16 mouse cellular contexts compared by ENCODE assay signal in the genomic region with DNA sequence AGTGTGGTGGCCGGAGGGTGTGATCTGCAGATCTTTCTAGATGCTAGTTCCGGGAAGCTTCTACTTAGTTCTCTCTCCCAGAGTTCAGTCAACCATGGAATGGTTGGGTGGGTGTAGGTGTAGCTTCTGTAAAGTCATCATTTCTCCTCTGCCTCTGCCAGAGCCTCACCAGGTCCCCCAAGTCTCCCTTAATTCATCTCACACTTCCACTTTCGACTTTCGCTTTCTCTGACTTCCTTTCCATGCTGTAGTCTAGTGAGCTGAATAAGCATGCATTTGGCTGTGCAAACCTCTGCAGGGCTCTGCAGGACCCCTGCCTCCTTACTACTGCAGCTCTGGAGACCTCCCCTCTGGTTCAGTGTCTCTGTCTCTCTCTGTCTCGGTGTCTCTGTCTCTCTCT. TPM values are rescaled to one million over a fixed set of nuclear protein-coding genes. Genes with fewer than 3 reads are reported as not detected.
DNase-seq lines count a peak whose midpoint lies in the region; ATAC-seq and TF ChIP-seq lines count a peak whose summit lies in the region.
"Had no signal": no experiment of that assay in that cellular context is flagged by ENCODE, and none has a peak within 500 bp of the region (broad histone marks: within the 10 kb centered on the region; RNA-seq: fewer than 3 reads in every experiment).

No protein-coding gene starts in this region.

- H3K4me2 ChIP-seq in stomach, postnatal 0 days (replicated peaks; ENCODE audit: low read depth) = 0 out of 2 replicates have a peak overlapping the region, but pooled peaks have one; percentile 2
- H3K4me2 ChIP-seq: embryonic facial prominence, embryonic 12.5 days; heart, embryonic 11.5 days; liver, embryonic 13.5 days had no signal

- no peak for TF ChIP-seq EP300 in stomach, postnatal 0 days (optimal IDR thresholded peaks at IDR 0.05)

- ATAC-seq in common myeloid progenitor, adult 5-6 weeks (replicated peaks; ENCODE audit: low read depth, poor library complexity, severe bottlenecking) = peak; percentile 63
- ATAC-seq in monocyte, adult 5-6 weeks (replicated peaks; ENCODE audit: insufficient number of reproducible peaks, low FRiP score, low TSS enrichment, poor library complexity, severe bottlenecking) = peak; percentile 38
- no peak for ATAC-seq in stomach, postnatal 0 days (ENCODE audit: low FRiP score, low TSS enrichment)
- ATAC-seq: Patski had no signal

- no peak for TF ChIP-seq CTCF in thymus, adult 2 months (IDR thresholded peaks at IDR 0.05; ENCODE audit: borderline replicate concordance, control insufficient read depth, extremely low read depth, insufficient read depth, low read length, poor library complexity)
- TF ChIP-seq CTCF in stomach, postnatal 0 days (IDR thresholded peaks at IDR 0.05; ENCODE audit: low read depth) = no peak

- no peaks in the 10 kb centered on the region for H3K36me3 ChIP-seq in thymus, adult 2 months (ENCODE audit: control insufficient read depth, insufficient read depth, low read length)
- no peaks in the 10 kb centered on the region for H3K36me3 ChIP-seq in stomach, postnatal 0 days (ENCODE audit: control insufficient read depth, insufficient read depth, low read length)
- H3K36me3 ChIP-seq: embryonic facial prominence, embryonic 12.5 days; liver, embryonic 13.5 days had no signal

- H3K4me3 ChIP-seq in thymus, adult 2 months (ENCODE audit: control insufficient read depth, insufficient read depth, low read length) = no peak overlapping the region
- no peak overlapping the region for H3K4me3 ChIP-seq in stomach, postnatal 0 days (ENCODE audit: low read depth, low read length)
- H3K4me3 ChIP-seq: embryonic facial prominence, embryonic 12.5 days; liver, embryonic 13.5 days had no signal

- peak; percentile 27 for DNase-seq in thymus, adult 2 months
- no peak for DNase-seq in thymus, postnatal 36 days
- DNase-seq in stomach, postnatal 0 days (ENCODE audit: low spot score) = no peak
- no peak for DNase-seq in left cerebral cortex, adult 18-20 months (ENCODE audit: low spot score in 2 of 2)
- no peak for DNase-seq in urinary bladder, postnatal 4 days (ENCODE audit: low spot score in 2 of 2)
- DNase-seq in MN1 (ENCODE audit: low spot score) = no peak
- DNase-seq: cerebellum, adult 11 months; gastrocnemius, postnatal 10 days; liver, embryonic 13.5 days; right cerebral cortex, postnatal 14 days had no signal

- 36% methylated on average over 5 of the region's 5 CpGs for WGBS in thymus, adult 2 months
- WGBS in stomach, postnatal 0 days = 60% methylated on average over 5 of the region's 5 CpGs

- no peak overlapping the region for H3K9ac ChIP-seq in stomach, postnatal 0 days (ENCODE audit: low read length)
- H3K9ac ChIP-seq: embryonic facial prominence, embryonic 12.5 days; liver, embryonic 13.5 days had no signal

- H3K27me3 ChIP-seq in thymus, adult 2 months (ENCODE audit: control insufficient read depth, insufficient read depth, low read length) = no peaks in the 10 kb centered on the region
- H3K27me3 ChIP-seq in stomach, postnatal 0 days (ENCODE audit: control insufficient read depth, insufficient read depth, low read length) = no peaks in the 10 kb centered on the region
- H3K27me3 ChIP-seq: embryonic facial prominence, embryonic 12.5 days; liver, embryonic 13.5 days; Patski had no signal

- peaks cover 37% of the 10 kb centered on the region for H3K4me1 ChIP-seq in thymus, adult 2 months (replicated peaks; ENCODE audit: control insufficient read depth, insufficient read depth, low read length)
- H3K4me1 ChIP-seq in stomach, postnatal 0 days (replicated peaks; ENCODE audit: control insufficient read depth, insufficient read depth) = no peaks in the 10 kb centered on the region
- H3K4me1 ChIP-seq: embryonic facial prominence, embryonic 12.5 days had no signal

- H3K27ac ChIP-seq in thymus, adult 2 months (ENCODE audit: control insufficient read depth, insufficient read depth, low read length) = no peak overlapping the region
- no peak overlapping the region; the same call in 1 of the 2 replicates for H3K27ac ChIP-seq in stomach, postnatal 0 days (replicated peaks)
- H3K27ac ChIP-seq: embryonic facial prominence, embryonic 12.5 days; kidney, postnatal 0 days; liver, embryonic 13.5 days had no signal

- no peaks in the 10 kb centered on the region for H3K9me3 ChIP-seq in stomach, postnatal 0 days (ENCODE audit: control insufficient read depth, low read length)
- H3K9me3 ChIP-seq: embryonic facial prominence, embryonic 12.5 days; liver, embryonic 13.5 days had no signal

- TF ChIP-seq POLR2A in thymus, adult 2 months (IDR thresholded peaks at IDR 0.05; ENCODE audit: control insufficient read depth, extremely low read depth, insufficient read depth, low read length, poor library complexity) = no peak

RNA-seq across cellular contexts. Expression of gene Tmsb10, which starts 31.7 kb away (rescaled TPM):
- 177 and 186 TPM in 2 replicates for polyA plus RNA-seq in thymus, adult 2 months (2012; rRNA removed)
- 567 and 716 TPM in 2 replicates for total RNA-seq in common myeloid progenitor, adult 5-6 weeks (2017)
- total RNA-seq in monocyte, adult 5-6 weeks (2017) = 1,040 to 2,074 TPM (median 1,179 TPM) in 3 replicates
- polyA plus RNA-seq in stomach, postnatal 0 days (2015; fragmentation: Nextera tagmentation; extraction: Ambion mirVana) = 1,323 and 1,685 TPM in 2 replicates
- total RNA-seq in left cerebral cortex, adult 18-20 months (2021) = 100 to 1,000 TPM; 420 to 461 TPM
